Mouse (Mus musculus): ENCODE measurements around the gene Sco1.
"Not testable (repeated sequence)": the region's sequence is repeated elsewhere in the genome, so short reads cannot be mapped to it uniquely, and the experiment has no call there.

Sco1 gene

DNA sequence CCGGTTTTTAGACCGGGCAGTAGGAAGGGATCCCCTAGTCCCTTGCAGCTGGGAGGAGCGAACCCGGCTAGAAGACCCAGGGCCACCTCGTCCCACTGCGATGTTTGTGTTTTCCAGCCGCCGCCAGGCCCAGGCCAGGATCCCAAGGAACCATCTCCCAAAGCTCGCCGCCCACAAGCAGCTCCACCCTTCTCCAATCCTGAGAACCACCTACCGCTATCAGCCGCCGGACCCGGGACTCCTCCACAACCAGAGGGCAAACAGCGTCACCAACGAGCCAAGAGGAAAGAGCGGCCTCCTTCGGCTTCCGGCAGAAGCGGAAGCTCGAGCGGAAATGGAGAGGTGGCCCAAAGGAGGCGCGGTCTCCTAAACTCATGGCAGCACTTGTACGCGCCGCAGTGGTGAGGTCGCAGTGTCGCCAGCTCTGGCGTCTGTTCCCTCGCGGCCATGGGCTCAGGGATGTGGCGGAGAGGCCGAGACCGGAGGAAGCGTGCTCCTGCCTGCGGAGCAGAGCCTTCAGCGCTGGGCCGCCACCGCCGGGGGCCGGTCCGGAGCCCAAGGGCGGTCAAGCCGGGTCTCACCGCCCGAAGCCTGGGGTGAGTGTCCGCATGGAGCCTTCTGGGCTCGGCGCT is at the start of gene Sco1, which contains the start of gene Adprm:
Sco1 (plus strand) TSS at position 350 of the 632 bp plus-strand sequence.
Adprm (minus strand) TSS at position 274 of the 632 bp plus-strand sequence.
- DNase-seq = peak; percentile 88

DNA sequence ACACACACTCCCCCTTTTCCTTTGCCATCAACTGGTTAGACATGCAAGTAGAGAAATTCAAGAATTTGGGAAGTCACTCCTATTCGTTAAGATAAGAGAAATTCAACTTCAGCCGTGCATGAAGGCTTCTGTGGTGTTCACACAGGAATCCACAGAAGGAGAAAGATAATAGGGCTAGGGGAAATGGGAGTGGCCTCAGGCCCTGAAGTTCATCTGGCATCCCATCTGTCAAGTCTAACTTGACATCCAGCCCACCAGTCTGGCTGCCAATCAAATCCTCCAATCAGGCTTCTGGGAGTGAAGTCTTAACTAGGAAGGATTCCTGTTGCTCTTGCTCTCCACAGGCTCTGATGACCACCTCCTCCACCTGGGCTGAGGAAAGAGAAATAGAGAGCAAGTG is 49.6 kb upstream of the Sco1 start:
- DNase-seq = no peak

DNA sequence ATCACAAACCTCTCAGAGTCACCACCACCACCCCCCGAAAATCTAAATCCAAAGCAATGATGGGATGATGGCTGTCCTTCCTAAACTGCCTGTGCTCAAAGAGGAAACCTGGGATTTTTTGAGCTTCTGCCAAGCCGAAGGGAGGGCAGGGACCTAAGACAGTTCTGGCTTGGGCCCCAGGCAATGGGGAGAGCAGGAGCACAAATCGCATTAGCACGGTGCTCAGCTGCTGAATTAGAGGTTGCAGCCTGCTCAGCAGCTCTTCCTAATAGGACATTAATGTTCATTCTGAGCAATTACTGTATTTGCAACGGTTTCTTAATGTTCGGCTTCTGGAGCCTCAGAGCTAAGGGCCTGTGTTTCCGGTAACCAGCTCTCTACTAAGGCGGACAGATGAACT is 44.5 kb upstream of the Sco1 start:
- DNase-seq = no peak

DNA sequence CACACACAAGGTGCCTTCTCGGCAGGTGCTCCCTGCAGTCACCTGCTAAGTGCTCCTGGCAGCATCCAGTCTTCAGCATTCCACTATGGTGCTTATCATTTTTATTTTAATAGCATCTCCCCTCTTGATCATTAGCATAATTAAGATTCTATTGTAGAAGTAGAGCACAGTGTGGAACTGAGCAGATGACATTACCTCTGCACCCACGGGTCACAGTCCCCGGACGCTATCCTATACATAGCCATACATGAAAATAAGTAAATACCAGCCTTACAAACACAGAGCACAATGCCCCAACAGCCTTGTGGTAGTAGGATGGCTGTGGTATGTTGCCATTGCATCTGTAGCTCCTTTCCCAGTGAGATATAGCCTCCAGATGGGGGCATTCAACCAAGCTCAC is 43.9 kb upstream of the Sco1 start:
- no peak for DNase-seq

DNA sequence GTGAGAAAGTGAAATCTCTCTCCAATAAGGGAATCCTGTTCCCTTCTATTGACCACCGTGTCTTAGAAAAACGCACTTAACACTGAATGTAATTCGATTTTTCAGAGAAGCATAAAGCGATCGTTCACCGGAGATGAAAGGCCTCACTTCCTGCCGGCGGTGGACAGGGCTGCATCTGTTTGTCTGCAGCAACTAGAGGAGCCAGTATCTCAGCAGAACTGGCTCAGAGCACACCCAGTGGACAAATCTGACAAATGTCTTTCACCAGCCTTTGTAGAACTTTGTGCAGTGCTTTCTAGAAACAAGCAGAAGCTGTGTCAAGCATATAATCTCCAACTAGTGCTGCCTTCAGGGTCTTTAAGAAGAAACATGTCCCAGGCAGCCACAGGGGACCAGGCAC is 42.0 kb upstream of the Sco1 start:
- no peak for DNase-seq

DNA sequence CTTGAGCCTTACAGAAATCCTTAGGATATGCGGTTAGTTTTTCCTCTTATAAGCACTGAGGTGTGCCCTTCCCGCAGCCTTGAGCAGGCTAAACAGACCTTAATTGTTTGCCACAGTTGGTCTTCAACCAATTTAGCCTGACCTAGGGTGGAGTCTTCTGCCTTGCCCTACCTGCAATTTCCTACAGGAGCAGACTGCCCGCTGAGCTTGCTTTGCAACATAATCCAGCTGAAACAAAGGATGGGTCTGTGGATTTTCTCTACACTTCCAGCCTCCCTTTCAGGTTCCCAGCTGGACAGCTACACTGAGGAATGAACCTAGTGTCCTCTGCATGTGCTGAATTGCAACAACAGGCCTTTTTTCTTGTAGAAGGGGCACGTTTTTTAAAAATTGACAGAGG is 40.8 kb upstream of the Sco1 start:
- DNase-seq = no peak

DNA sequence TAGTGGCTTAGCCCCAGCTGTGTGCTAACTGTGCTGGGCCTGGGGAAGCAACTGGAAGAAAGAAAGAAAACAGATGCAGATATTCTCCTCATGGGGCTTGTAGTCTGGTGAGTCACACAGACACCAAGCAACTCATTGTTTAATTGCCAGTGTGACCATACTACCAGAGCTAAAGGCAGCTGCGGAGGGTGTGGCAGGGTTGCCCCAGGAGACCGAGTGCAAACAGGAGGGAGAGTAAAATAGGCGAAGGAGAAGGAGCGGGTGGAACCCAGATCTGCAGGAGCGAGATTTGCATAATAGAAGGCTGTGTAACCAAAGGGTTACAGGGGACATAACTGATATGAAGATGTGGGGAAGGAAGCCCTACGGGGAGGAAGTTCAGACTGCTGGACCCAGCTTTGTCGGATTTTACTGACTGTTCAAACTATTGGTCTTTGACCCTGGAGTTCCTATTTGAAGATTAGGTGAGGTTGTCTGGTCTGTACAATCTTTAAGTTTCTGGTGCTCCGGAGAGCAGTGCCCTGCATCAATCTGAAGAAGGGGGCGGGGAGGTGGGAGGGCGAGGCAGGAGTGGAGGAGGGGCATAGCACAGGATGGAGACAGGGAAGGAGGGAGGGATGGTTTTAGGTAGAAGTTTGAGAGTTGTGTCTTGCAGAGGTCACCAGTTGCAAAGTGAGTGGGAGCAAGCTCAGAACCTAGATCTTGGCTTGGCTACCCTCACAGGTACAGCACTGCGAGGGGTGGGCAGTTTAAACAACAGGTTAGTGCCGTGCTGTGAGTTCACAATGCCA is 34.5 kb upstream of the Sco1 start:
- no peak for DNase-seq

DNA sequence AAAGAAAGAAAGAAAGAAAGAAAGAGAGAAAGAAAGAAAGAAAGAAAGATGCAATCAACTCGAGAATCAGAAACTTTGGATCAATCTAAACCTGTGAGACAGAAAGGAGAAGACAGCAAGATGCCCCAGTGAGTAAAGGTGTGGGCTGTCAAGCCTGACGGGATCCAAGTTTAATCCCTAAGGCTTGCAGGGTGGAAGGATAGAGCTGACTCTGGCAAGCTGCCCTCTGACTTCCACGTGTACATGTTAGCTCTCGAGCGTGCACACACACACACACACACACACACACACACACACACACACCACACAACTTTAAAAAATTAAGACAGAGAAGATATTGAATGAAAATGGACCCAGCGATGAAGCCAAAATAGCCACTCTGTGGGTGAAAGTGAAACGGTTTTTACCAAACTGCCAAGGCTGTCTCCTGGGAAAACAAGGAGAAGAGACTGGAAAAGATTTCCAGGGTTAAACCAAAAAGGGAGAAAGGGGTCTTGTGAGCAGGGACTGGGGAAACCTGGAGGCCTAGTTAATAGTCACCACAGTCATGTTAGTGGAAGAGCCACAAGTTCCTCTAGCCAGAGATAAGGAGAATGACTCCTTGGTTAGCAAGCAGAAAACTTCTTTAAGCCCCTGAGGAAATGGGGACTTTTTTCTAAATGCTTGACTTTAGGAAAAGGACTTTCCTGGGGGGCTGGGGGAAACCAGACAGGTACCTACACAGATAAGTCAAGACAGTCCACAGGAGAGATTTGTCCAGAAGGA is 32.6 kb upstream of the Sco1 start:
- no peak for DNase-seq

DNA sequence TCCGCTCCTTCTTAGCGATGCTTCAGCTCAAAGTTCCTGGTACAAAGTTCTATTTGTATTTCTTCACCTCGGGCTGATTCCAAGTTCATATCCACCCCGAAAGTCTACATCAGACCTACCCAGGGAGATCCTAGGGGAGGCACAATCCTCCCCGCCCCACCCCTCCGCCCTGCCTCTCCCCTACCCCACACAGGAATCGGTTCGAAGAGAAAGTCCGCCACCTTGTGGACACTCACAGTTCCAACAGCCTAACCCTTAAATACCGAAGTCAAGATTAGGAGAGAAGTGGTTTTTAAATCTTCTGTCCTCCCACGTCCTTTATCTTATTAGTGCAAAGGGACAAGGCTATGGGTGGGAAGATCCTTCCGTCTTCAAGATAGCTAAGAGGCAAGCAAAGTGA is 31.5 kb upstream of the Sco1 start:
- peak; percentile 43 for DNase-seq

DNA sequence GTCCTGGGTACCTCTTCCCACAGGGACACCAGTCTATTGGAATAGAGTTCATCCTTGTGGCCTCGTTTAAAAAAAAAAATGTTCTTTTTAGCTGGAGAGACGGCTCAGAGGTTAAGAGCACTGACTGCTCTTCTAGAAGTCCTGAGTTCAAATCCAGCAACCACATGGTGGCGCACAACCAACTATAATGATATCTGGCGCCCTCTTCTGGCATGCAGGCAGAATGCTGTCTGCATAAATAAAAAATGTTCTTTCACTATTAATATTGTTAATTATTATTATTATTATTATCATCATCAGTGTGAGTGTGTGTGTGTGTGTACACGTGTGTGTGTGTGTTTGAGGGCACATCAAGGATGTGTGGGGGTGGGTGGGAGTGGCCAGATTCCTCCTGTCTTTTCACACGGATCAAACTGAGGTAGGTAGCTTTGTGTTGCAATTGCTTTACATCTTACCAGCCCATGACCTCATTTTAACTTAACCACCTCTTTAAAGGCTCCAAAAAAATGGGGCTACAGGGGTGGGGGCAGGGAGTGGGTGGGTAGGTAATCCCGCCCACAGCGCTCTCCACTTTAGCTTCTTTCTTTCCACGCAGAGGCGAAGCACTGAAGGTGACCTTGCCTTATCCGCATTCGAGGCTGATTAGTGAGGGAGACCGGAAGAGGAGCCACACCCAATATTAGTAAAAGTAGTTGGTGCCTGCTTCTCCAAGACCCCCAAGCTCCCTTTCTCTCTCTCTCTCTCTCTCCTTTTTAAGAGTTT is 29.9 kb upstream of the Sco1 start:
- DNase-seq = no peak

DNA sequence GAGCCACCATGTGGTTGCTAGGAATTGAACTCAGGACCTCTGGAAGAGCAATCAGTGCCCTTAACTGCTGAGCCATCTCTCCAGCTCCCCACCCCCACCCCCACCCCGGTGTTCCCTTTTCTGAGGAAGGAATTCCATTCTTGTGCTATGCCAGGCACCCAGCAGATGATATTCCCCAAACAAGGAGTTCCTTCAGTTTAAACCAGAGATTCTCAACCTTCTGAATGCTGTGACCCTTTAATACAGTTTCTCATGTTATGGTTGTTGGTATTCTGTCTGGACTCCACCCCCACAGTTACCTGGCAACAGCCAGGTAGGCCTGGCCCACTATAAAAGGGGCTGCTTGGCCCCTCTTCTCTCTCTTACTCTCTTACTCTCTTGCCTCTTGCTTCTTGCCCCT is 29.3 kb upstream of the Sco1 start:
- DNase-seq = not testable (repeated sequence)

DNA sequence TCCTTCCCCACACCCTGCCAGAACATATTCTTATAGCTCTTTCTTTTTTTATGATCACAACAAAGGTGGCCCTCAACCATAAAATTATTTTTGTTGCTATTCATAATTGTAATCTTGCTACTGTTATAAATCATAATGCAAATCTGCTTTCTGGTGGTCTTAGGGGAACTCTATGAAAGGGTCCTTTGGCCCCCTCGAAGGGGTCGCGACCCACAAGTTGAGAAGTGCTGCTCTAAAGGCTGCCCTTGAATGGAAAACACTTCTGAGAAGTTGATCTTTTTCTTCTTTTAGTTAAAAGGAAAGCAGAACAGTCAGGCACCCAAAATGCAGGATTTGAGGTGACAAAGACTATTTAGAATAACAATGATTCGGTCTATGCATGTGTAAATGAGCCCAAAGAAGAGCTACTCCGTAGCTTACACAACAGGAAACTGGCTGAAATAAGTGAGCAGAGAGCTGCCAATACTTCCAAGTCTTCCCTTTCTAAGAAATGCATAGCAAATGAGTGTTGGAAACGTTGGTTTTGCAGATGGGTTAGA is 28.6 kb upstream of the Sco1 start:
- no peak for DNase-seq

DNA sequence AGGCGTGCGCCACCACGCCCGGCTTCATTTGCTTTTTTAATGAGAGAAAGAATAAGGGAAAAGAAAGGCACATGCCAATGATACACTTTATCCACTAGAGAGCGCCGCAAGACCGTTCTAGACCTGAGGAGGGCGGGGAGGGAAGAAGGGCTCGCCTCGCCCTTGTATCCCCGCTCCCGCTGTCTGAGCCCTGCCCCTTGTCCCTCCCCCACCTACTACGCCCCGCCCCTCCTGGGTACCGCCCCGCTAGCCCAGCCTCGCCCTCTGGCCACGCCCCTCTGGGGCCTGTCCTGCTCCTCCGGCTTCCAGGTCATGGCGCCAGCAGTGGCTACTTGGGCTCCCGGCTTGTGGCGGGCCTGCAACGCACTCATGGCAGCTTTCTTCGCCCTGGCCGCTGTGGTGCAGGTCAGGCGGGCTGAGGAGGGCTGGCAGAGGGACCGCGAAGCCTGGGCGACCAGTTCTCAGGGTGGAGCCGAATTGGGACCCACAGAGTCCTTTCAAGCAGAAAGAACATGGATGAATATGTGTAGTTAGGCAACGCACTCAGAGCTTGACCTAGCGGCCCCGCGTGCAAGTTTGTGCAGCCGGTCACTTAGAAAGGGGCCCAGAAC is 27.5 kb upstream of the Sco1 start, which contains the start of gene Tmem220:
Tmem220 (plus strand) TSS at position 288 of the 611 bp plus-strand sequence.
- peak; percentile 80 for DNase-seq

DNA sequence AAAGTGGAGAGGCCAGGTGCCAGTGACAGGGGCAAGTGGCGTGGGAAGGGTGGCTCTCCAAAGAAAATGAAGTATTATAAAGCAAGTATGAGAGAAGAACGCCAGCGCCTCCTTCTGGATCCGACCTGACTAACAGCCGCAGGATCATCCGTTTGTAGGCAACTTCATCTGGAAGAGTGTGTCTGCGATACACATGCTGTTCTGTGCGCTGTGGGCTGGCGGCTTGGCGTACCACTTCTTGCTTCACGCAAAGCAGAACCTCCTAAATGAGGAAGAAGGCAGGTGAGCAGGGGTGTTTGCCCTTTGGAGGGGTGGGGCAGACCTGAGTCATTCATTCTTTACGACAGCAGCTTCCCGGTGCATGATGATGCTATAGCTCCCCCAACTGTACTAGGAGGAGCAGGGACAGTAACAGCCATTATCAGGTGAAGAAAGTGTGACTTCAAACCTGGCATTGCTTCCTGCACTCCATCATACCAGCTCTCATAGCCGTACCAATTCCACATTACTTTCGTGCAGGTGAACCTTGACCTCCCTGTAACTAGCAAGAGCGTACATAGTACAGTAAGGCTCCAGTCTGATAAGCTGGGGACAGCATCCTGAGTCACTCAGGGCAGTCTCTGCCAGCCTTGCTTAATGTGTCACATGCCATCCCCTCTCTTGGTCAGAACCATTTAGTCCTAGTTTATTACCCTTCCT is 21.4 kb upstream of the Sco1 start:
- no peak for DNase-seq

DNA sequence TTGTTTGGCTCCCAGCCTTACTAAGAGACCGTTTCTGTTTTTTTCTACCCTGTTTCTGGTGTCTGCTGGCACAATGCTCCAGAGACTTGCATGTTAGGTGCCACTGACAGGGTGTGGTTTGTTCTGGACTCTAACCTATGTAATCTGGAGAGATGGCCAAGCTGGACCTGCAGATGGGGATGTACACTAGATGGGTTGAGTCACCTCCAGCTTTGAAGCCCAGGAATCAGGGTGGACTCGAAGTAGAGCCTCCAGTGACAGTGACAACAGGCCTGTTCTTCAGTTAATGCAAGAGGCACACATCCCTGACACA is 20.9 kb upstream of the Sco1 start:
- DNase-seq = no peak

DNA sequence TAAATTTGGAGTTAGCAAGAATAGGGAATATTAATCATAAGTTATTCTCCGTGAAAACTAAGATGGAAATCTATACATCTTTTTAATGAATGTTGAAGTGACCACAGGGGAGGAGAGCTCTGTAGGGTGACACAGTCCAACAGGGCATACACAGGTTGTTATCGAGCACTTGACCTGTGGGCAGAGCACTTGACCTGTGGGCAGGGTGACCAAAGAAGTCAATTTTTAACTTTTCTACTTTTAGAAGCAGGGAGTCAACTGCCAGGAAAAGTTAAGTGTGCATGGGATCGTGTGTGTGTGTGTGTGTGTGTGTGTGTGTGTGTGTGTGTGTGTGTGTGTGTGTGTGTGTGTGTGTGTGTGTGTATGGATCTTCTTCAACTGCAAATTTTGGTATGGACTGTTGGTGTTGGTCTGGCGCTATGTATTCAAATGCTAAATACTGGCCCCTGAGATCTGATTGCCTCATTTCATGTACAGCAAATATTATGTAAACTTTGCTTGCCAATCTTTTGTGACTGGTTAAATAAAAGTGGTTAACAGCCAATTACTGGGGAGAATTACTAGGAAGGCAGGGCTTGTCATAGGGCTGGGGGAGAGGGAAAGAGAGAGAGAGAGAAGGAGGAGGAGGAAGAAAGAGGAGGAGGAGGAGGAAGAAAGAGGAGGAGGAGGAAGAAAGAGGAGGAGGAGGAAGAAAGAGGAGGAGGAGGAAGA is 17.5 kb upstream of the Sco1 start:
- DNase-seq = no peak

DNA sequence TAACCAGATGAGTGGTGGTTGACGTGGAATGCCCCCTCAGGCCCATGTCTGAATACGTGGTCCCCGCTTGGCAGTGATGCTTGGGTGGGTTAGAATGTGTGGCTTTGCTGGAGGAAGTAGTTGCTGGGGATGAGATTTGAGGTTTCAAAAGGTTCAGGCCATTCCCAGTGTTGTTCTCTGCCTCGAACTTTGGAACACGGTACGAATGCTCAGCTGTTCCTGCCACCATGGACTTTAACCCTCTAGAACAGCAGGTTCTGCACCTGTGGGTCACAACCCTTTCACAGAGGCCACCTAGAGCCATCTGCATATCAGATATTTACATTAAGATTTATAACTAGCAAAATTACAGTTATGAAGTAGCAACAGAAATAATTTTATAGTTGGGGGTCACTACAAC is 16.2 kb upstream of the Sco1 start:
- no peak for DNase-seq

DNA sequence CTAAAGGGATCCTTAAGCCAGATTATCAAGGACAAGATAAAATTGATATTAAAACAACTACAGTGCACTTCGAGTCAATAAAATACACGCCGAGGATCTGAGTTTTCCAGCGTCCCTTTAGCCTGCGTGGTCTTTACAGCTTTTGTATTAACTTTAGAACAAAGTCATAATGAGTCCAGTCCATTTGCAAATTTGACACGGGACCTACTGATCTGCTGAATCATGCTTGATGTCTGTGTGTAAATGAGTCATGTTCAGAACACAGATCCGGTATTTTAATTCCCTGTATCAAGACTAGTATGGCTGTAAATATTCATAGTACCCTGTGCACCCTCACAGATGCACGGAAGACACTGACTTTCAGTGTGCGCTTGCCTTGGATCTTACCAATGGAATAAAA is 15.6 kb upstream of the Sco1 start:
- DNase-seq = no peak

DNA sequence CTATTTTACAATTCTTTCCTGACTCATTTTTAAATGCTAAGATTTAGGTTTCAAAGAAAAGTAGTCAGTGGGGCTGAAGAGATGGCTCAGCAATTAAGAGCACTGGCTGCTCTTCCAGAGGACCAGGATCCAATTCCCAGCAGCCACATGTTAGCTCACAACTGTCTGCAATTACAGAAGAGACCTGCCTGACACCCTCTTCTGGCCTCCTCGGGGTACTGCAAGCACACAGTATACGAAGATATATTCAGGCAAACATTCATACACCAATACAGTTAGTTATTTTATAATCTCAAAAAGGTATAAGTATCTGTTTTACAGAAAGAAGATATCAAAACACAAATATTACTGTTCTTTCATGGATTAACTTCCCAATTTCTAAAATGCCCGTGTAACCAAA is 12.7 kb upstream of the Sco1 start:
- no peak for DNase-seq

DNA sequence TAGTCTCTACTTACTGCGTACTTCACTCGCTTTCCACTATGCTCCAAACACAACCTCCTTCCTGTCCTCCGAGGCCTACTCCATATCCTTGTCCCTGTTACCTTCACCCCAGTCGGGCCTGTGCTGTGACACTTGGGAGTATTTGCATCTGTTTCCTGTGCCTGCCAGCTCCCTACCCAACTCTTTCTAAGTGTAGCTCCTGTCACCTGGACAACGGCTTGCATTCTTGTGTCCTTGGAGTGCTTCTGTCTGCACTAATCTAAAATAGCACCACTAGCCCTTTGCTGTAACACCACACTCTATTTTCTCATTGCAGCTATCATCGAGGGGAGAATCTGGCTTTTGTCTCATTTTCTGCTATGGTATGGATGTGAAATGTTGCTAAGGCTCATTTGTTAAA is 12.0 kb upstream of the Sco1 start:
- no peak for DNase-seq

DNA sequence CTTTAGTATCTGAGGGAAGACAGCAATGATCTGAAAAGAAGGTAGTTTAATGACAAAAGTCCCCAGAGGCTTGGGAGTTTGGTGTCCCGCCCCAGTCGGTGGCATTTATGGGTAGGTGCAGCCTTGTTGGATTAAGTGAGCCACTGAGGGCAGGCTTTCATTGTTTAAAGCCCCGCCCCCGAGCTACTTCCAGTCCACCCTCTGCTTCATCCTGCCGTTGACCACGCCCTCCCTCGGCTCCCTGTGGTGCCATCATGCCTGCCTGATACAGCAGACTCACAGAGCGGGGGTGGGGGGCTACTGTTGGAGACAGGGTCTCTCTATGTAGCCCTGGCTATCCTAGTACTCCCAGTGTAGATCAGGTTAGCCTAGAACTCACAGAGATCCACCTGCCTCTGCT is 9.5 kb upstream of the Sco1 start:
- no peak for DNase-seq

Measured in right cerebral cortex, postnatal 25 days (tissue).